Mouse (Mus musculus): ENCODE results near the gene Thap12.

Gene Thap12

DNA sequence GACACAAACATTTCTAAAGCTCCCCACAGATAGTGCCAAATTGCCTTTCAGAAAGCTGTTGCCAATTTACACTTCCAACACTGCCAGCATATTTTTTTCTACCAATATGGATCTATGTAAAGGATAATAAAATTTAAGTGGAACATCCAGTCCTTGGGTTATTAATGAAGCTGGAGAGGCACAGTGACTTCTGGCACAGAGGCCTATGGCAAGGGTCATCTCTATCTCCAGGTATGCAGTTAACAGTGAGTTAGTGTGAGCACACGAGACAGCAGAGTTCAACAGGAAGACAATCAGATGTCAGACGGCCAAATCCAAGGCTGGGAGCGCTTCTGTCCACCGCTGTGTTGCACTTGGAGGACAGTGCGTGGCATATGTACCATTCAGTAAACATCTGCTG, 4.9 kb upstream of the Thap12 start:
- no peak for DNase-seq (ENCODE audit: low spot score in 2 of 2)

DNA sequence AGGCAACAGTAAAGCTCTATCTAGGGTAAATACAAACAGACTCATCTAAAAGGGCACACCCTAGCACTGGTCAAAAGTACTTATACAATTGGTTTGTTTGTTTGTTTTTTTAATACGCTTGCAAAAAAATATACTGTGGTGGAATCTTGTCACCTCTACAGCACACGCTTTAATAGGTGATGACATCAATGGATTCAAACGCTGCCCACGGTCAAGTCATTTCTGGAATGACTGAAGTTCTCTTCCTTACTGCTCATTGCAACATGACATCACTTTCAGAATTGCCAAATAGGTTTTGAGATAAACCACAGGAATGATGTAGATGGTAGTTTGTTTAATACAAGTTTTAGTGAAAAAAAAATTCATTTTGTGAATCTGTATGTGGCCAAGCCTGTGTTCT, 4.3 kb upstream of the Thap12 start:
- DNase-seq (ENCODE audit: low spot score in 2 of 2), result no peak

DNA sequence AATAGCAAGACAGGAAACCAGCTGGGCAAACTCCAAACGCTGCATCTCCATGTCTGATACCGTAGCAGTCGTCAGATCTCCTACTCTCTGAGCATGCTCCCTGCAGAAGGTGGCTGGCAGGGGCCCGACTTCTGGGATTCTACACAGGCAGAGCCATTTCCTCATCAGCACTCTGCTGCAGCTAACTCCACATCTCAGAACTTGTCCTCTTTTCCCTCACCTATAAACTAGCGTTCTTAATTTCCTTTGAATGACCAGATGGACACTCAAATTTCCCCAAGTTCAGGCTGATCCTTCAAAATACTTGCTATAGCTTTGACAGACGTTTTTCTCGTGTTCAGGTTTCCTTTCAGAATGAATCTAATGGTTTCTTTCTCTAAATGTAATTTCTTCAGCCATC, 1.1 kb upstream of the Thap12 start:
- no peak for DNase-seq (ENCODE audit: low spot score in 2 of 2)

DNA sequence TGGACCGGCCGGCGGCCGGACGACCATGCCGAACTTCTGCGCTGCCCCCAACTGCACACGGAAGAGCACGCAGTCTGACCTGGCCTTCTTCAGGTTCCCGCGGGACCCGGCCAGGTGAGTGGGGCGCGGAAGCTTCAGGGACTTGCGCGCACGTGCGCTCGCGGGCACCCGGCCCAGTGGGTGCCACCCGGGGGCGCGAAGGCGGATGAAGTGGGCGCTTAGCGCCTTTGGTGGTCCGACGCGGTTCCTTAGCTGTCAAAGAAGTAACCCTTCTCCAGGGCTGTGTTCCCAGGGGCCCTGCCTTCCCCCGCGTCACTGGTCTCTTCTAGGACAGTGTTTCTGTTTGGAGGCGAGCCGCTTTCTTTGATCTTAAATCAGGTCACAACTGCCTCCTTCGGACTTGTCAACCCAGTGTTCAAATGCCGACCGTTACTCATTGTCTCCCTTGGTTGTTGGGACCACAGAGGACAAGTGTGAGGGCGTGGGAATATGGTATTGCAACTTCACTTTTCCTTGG, 520 bp downstream of the Thap12 start:
- DNase-seq (ENCODE audit: low spot score in 2 of 2), result peak; percentile 49 to 59

DNA sequence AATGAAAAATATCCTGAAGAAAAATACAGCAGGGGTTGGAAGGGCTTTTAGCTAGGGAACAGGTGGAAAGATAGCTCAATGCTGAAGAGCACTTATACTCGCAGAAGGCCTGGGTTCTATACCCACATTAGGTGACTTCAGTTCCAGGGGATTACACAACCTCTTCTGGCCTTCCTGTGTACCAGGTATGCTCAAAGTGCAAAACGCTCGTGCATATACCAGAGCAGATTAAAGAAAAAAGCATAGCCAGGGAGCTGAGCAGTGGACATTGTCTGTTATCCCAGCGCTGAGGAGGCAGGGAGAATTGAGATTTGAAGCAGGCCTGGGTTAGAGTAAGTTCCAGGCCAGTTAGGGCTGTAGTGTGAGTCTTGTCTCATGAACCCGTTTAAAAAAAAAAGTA, 1.4 kb downstream of the Thap12 start:
- no peak for DNase-seq (ENCODE audit: low spot score in 2 of 2)

DNA sequence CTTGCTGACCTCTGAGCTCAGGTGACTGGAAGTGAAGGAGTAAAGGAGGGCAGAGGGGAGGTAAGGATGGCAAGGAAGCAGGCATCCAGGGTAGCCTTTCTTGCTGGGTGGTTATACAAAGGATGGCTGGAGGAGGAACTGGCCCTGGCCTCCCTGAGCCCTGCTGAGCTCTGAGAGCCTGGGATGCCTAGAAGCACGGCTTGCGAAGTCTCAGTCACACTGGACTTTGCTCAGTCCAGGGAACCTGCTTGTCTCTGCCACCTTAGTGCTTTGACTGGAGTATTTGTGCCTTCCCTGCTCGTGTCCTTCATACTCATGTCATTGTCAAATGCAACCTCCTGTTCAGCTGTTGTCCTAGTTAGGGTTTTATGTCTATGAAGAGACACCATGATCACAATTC, 10.8 kb downstream of the Thap12 start:
- no peak for DNase-seq (ENCODE audit: low spot score in 2 of 2)

DNA sequence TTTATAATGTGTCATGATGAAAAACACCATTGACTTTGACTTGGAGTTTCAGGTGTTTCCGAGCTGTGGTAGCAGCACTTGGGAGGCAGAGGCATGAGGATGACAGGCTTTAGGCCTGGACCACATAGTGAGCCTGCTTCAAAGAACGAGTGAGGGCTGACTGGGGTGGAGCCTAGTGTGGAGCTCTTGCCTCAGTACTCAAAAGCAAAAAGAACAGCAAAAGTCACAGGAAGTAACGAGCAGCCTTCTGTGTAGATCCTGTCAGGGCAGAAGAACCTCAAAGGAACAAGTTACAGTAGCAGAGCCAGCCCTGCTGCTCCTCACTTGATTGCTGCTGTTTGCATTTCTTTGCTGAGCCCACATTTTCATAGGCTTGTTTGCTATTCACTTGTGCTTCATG, 14.5 kb downstream of the Thap12 start:
- DNase-seq (ENCODE audit: low spot score in 2 of 2), result no peak

DNA sequence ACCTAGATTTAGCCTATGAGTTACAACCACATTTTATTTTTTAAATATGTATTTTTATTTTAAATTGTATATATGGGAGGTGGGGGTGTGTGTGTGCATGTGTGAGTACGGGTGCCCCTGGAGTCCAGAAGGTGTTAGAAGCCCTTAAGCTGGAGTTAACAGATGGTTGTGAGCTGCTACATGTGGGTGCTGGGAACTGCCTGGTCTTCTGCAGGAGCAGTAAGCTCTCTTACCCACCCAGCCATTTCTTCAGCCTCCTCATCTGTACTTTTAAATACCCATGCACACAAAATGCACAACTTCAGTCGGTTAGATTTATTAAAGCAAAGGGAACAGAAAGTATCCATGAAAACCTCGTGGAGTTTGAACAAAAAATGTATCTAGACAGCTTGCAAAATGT, 16.9 kb downstream of the Thap12 start:
- DNase-seq (ENCODE audit: low spot score in 2 of 2), result no peak

DNA sequence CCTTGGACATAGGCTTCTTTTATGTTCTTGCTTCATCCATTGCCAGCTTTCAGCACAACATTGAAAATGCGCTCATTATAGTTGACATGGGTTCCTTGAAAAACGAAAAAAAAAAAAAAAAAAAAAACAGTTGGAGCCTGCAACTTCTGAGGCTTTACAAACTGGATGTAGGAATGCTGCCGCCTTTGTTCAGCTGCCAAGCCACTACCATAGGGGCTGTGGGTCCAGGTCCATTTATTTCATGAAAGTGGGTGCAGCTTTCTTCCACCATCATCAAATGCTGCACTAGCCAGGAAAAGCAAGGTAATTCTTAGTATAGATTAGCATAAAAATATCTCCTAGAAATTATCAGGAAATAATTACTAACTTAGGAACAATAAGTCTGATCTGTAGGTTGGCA, 17.8 kb downstream of the Thap12 start:
- DNase-seq (ENCODE audit: low spot score in 2 of 2), result no peak

DNA sequence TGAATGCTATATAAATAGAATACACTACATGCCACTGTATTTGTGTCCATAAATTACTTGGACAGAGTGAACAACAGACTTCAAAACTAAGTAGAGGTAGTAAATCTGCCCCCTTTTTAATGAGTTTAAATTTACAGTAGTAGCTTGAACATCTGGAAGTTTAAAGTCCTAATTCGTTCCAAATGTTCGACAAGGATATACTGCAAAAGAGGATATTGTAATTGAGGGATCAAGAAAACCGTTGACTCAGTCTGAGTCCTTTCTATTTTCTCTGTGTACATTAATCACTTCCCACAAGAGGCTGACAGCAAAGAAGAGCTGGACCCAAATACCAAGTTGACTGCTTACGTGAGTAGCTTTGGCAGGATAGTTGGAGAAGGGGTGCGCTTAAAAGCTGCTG, 18.3 kb downstream of the Thap12 start:
- no peak for DNase-seq (ENCODE audit: low spot score in 2 of 2)

DNA sequence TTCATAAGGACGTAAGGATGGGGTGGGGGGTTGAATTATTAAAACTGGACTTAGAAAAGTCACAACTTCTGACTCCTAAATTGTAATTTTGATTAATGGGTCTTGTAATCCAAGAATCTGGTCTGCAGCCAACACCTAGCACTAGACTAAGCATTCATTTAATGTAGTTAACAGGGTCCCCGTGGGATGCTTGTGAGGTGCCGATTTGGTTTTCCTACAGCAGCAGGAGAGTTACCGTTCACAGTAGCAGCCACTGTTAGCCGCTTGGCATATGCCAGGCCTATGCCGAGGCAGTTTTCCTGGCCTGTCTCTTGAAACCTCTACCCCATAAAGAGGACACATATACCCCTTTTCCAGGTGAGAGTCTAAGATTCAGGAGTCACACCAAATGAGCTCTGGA, 18.7 kb downstream of the Thap12 start:
- DNase-seq (ENCODE audit: low spot score in 2 of 2), result no peak

DNA sequence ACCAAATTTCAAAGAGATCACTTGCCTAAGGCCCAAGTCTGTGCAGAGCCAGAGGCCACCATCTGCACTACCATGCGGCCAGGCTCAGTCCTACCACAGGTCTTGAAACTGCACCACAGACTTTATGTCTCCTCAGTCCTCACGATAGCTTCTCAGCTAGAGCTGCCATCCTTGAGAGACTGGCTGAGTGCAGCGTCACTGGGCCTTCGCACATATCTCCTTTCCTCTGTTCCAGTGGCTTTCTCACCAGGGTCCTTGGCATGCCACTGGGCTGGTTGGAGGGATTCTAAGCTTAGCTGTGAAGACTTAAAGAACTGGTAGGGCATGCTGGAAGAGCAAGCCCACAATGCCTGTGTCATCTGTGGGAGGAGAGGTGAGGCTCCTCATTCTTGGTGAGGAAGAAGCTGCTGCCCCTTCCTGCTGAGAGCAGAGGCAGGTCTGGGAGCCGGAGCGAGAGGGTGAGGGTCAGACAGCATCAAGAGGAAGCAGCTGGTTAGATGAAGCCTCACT, 22.8 kb downstream of the Thap12 start:
- no peak for DNase-seq (ENCODE audit: low spot score in 2 of 2)

DNA sequence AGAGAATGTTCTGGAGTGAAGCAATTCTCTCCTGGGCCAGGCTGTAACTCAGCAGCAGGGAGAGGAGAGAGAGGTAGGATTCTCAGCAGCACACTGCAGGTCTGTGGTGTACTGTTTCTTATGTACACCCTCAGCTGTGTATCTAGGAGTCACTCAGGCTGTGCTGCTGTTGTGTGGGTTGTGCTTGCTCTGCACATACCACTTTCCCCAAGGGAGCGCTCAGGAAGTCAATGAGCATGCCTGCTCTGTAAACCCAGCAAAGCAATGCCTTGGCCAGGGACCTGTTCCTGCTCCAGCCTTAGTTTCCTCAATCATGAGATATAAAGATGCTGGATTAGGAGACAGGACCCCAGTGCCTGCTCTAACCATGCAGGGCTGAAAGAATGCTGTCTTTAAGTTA, 25.1 kb downstream of the Thap12 start:
- no peak for DNase-seq (ENCODE audit: low spot score in 2 of 2)

DNA sequence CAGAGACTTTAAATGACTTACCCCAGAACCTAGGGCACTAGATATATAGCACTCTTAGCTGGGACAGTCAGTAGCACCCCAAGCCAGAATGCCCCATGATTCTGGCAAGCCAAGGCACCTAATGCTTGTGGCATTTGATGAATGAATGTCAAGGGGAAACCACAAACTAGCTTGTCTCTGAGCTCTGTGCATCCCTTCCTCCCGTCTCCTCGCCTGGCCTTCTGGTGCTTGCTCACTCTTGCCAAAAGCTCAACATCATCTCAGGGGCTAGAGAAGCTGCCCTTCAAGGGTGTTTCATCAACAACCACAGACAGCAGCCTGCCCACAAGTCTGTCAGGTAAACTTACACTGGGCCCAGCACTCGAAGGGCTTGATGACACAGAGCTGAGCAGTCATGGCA, 25.6 kb downstream of the Thap12 start:
- no peak for DNase-seq (ENCODE audit: low spot score in 2 of 2)

DNA sequence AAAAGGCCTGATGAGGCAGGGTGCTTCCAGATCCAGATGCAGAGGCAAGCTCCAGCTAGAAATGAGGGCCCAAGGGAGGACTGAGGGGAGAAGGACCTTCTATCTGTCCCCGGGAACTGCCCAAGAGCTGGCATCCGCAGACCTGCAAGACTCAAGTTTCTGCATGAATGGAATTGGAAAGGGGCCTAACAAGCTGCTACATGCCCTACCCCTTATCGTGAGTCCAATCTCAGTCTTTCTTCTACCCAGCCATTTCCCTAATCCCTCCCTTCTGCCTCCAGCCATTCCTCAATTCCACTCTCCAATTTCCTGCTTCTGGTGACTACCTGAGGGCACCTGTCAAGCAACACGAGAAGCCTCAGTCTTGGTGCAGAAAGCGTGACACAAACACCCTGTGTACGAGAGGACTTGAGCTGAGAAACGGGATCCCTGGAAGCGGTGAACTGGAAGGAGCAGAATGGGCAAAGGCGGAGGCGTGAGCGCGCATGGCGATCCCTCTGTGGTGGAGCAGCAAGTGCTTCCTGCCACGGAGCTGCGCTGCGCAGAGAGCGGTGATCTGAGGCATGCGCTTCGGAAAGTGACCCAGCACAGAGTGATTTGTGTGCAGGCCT, 26.9 kb downstream of the Thap12 start:
- no peak for DNase-seq (ENCODE audit: low spot score in 2 of 2)

DNA sequence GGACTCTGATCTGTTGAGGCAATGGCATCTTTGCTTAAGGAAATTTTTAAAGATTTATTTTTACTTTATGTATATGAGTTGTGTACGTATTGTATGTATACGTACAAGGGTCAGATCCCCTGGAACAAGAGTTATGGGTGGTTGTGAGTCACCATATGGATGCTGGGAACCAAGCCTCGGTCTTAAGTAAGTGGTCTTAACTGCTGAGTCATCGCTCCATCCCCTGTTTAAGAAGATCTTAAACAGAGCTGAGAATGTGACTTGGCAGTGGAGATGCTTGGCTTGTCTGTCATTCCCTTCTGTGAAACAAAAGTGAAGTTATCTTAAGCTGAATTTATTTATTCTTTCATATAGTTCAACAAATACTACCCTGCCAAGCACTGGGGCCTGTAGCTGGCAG, 31.1 kb downstream of the Thap12 start:
- DNase-seq (ENCODE audit: low spot score in 2 of 2), result no peak

DNA sequence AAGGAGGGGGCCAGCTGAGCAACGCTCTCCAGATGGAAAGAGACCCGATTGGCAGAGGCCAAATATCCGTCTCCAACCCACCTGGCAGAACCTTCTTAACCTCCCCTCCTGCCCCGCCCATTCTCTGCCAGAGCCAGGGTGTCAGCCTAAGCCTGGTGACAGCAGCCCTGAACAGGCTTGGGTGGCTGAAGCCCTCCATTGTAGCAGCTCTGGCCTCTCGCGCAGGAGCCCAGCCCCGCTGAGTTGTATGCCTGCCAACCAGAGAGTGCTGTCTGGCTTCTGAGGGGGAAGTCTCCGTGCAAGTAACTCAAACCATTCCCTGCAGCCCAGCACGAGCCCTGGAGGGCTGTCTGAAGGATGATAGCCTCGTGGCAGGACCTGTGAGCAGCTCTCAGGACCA, 32.0 kb downstream of the Thap12 start:
- DNase-seq (ENCODE audit: low spot score in 2 of 2), result no peak

DNA sequence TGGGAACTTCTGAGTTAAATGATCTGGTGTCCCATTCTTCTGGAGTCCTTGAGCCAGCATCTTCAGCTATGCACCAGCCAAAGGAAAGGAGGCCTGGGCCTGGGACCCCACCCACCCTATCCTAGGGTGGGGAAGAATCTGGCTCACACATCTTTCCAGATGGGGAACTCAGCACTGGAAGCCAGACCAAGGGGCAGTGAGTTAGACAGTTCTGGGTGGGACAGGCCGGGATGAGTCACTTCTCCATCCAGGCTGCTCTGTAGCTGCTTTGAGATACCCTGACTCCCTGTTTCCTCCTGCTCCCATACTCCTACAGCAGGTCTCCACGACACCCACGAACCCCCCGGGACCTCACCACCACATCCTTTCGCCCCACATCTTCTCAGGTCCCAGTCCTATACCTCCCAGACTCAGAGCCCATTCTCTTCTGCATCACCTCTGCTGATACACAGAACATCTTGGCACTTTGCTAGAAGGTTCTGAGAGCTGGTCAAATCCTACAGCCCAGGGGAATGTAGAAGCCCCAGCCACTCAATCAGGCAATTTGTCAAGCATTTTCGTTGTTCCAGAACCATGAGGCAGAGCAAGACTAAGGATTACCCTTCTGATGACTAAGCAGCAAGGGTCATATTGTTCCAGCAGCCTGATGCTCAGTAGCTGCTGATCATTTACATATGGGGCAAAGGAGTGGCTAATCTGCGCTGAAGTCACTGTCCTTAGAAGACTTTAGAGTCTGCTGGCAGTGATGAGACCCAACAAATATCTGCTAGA, 34.1 kb downstream of the Thap12 start:
- DNase-seq (ENCODE audit: low spot score in 2 of 2), result no peak

DNA sequence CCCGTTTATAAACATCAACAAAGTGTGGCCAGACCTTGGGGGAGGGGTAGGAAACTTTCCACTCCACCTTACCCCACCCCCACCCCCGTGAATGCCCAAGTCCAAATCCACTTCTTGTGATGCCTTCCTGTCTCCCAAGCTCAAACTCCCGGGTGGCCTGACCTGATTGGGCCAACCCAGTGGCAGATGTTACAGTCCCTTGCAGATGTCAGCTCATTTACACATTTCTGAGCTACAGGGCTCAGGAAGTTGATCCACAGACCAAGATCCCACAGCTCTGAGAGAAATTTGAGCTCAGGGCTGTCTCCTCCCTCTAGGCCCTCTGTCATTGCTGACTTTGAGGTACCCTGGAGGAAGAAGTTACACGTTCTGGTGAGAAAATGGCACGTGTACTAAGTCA, 37.5 kb downstream of the Thap12 start:
- DNase-seq (ENCODE audit: low spot score in 2 of 2), result no peak

DNA sequence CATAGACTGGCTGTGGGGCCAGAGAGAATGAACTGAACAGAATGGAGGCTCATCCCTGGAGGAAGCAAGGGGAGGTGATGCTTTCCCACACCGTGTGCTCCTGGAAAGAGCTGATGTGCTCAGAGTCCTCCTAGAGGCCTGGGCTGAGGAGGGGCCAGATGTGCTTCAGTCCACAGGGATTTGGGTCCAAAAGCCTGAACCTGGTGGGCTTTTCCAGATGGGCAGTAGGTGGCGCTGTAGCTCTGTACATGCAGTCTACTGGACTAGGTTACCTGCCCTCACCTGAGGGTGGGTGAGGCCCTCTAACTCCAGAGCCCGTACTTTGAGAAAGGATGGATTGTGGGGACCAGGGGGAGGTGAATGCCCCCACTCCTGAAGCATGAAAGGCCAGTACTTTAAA, 40.4 kb downstream of the Thap12 start:
- DNase-seq (ENCODE audit: low spot score in 2 of 2), result peak; percentile 34 to 72

DNA sequence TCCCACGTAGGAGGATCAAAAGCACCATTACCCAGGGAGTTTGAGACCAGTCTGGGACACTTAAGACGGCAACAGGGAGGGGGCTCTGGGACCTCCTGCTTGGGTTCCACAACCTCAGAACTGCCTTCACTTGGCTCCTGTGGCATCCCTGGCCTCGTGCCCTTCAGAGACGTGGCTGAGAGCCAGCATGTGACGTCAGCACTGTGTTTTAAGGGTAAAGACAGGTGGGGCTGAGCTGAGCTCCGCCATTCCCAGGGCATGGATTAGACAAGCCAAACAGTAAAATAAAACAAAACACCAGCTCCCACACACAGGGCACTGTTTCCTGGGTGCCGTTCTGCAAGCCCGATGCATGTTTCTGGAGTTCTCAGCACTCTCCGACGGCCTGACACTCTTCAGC, 47.5 kb downstream of the Thap12 start:
- no peak for DNase-seq (ENCODE audit: low spot score in 2 of 2)

DNA sequence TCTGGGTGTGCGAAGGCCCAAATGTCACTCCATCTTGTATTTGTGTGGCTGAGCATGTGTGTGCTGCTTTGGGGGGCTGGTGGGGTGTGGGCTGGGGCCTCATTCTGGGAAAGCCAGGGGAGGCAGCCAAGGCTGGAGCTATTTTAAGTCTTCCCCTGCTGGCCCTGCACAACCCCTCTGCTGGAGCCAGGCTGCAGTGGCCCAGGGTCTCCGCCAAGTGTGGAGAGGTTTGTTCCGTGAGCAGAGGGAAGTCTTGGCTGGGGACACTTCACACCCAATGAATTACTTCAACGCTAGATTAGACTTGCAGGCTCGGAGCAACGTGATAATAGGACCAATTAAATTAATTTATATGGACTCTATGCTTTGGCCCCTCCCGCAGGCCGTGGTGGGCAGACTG, 49.8 kb downstream of the Thap12 start:
- DNase-seq (ENCODE audit: low spot score in 2 of 2), result no peak

DNA sequence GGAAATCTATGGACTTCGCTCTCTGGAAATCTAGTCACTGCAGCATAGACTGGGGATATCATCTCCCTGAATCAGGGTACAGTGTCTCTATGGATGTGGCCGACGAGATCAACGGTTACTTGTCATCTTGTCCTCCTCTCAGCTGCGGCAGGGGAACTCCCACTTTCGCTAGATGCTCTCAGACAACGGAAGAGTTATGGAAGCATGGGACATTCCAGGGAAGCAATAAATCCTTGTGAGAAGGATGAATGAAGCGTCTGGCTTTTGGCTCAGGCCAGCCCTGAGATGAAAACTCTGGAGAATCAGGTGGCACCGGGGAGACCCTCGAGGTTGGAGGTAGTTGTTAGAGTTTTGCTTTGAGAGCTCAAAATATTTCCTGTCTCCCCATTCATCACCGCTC, 53.1 kb downstream of the Thap12 start:
- no peak for DNase-seq (ENCODE audit: low spot score in 2 of 2)

Measured in spleen, postnatal 10 days (tissue).